Mouse (Mus musculus) liver, adult 2 months (tissue): ENCODE data around the gene 1700014D04Rik.
"Not testable (repeated sequence)": the region's sequence is repeated elsewhere in the genome, so short reads cannot be mapped to it uniquely, and the experiment has no call there.

Source experiments
- CTCF ChIP-seq: fragments of 200-500 bp; IDR thresholded peaks from 2 replicates; pipeline ENCODE4 v1.5.1; 2011; ENCODE audit warnings: low read depth, low read length, control low read depth
- POLR2A ChIP-seq: fragments of 200-500 bp; IDR thresholded peaks from 2 replicates; pipeline ENCODE4 v1.6.1; 2011; ENCODE audit warnings: low read length, control low read depth; ENCODE audit not compliant: insufficient read depth; ENCODE audit errors: extremely low read depth

DNA sequence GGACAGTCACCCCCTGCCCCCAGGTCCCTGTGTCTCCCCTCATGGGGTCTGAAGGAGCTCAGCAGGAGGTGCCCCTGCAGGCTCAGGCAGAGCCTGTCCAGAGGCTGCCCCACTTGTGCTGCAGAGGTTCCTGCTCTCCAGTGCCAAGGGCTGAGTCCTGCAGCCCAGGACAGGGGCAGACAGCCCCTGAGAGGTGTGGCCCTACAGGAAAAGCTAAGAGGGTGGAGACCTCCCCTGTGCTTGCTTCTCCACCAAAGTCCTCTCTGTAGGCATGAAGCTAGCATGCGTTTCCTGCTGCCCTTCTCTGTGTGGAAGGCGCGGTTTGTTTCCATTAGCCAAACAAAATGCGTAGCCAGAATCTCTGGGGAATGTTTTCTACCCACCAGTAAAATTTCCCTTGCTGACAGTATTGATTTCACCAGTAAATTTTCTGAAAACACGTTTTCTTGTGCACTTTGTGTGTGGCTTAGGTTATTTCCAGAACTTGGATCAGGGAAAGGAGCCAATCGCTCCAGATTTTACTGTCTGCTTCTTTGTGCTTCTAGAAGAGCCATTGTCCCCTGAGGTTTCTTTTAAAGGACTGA is 27.6 kb downstream of the 1700014D04Rik start:
- TF ChIP-seq CTCF, POLR2A: not testable (repeated sequence)
